Mouse (Mus musculus) hindbrain, embryonic 10.5 days (tissue): ENCODE results near the gene Slc25a34. TPM values are rescaled to one million over a fixed set of nuclear protein-coding genes. Genes with fewer than 3 reads are reported as not detected.

Source experiments
- DNase-seq: peaks from one replicate; pipeline ENCODE4 v3.0.0-alpha.2; 2017; ENCODE audit warnings: low spot score
- H3K27ac ChIP-seq: fragments of 300-500 bp; sonication (generic); 2 replicates; pipeline ENCODE4 v1.5.1; 2016; ENCODE audit warnings: mild to moderate bottlenecking, moderate library complexity
- H3K27me3 ChIP-seq: fragments of 300-500 bp; sonication (generic); 2 replicates; pipeline ENCODE4 v1.6.1; 2016; ENCODE audit warnings: mild to moderate bottlenecking; ENCODE audit not compliant: poor library complexity, insufficient read depth, severe bottlenecking
- H3K36me3 ChIP-seq: fragments of 300-500 bp; sonication (generic); 2 replicates; pipeline ENCODE4 v1.6.1; 2016; ENCODE audit warnings: mild to moderate bottlenecking, moderate library complexity
- H3K4me1 ChIP-seq: fragments of 300-500 bp; sonication (generic); replicated peaks from 2 replicates; pipeline ENCODE4 v1.6.1; 2016; ENCODE audit warnings: mild to moderate bottlenecking
- H3K4me3 ChIP-seq: fragments of 300-500 bp; sonication (generic); 2 replicates; pipeline ENCODE4 v1.5.1; 2016; ENCODE audit warnings: mild to moderate bottlenecking, moderate library complexity
- H3K9me3 ChIP-seq: fragments of 300-500 bp; sonication (generic); 2 replicates; pipeline ENCODE4 v1.6.1; 2016; ENCODE audit warnings: mild to moderate bottlenecking, moderate library complexity
- WGBS: fragments of 180-500 bp; shearing (Covaris S2); methylation state at CpG from one replicate; pipeline ENCODE4 v1.1.7; 2016; 5-methylcytosine and 5-hydroxymethylcytosine counted together
- polyA plus RNA-seq: library from polyadenylated mRNA; unstranded; fragments of >200 nt; fragmentation: Nextera tagmentation; extraction: Ambion mirVana; gene quantifications from 2 replicates; pipeline ENCODE4 v1.2.1, GENCODE M21; 2016

The Slc25a34 gene
- polyA plus RNA-seq, 1 experiment from 2014 or later, result 0.10 TPM

DNA sequence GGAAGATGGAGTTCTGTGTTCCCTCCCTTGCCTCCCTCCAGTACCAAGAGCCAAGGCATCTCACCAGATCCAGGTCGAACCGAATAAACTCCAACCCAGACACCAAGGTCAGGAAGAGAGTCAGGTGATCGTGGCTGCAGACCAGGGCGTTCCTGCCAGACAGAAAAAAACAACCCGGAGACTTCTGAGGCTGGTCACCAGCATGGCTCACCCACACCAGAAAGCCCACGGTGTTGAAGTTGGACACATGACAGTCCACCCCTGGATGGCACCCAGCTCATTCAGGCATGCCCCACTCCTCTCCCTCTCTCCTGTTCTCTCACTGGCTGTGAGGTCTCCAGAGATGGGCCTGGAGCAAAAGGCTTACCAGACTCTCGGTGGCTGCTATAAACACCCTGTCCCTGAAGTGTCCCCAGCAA lies 17.7 kb upstream of the Slc25a34 start:
- H3K4me3 ChIP-seq, result no peak overlapping the region
- peaks cover 9% of the 10 kb centered on the region; the same call in 1 of the 2 replicates for H3K4me1 ChIP-seq
- no peak for DNase-seq
- no peaks in the 10 kb centered on the region for H3K27me3 ChIP-seq
- 95% methylated on average over 7 of the region's 7 CpGs for WGBS
- no peaks in the 10 kb centered on the region for H3K9me3 ChIP-seq
- H3K36me3 ChIP-seq, result peaks cover 62% of the 10 kb centered on the region
- no peak overlapping the region for H3K27ac ChIP-seq

DNA sequence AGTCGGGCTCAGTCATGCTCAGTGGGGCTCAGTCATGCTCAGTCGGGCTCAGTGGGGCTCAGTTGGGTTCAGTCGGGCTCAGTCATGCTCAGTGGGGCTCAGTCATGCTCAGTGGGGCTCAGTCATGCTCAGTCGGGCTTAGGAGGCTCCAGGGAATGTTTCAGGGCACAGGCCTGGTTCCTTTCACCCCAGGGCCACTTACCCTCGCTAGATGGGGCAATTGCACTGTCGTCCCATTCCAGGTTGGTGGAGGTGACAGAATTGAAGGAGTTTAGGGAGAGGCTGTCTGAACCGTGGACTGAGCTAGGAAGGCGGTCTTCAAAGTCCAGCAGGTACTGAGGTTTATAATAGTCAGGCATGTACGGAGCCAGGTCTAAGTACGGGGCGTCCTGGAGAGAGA lies 15.9 kb upstream of the Slc25a34 start:
- Histone ChIP-seq H3K4me1 (peaks cover 19% of the 10 kb centered on the region), H3K4me3 (no peak overlapping the region), H3K9me3 (no peaks in the 10 kb centered on the region), H3K27me3 (no peaks in the 10 kb centered on the region), H3K27ac (no peak overlapping the region), H3K36me3 (peaks cover 66% of the 10 kb centered on the region)
- 69% methylated on average over 11 of the region's 11 CpGs for WGBS
- no peak for DNase-seq

DNA sequence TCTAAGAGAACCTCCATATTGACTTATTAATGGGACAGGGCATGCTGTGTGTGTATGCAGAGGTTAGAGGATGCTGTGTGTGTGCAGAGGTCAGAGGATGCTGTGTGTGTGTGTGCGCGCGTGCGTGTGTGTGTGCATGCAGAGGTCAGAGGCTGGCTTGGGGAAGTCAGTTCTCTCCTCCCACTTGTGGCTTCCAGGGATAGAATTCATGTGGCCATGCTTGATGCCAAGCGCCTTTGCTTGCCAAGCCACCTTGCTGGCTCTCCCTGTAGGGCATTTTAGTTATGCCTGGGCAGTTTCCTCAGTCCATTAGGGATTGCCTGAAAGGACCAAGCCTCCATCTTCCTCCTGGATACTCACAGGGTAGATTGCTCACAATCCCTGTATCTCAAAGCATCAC lies 13.1 kb upstream of the Slc25a34 start:
- Histone ChIP-seq H3K4me1 (peaks cover 19% of the 10 kb centered on the region), H3K36me3 (peaks cover 83% of the 10 kb centered on the region), H3K9me3 (no peaks in the 10 kb centered on the region), H3K4me3 (no peak overlapping the region), H3K27ac (no peak overlapping the region), H3K27me3 (no peaks in the 10 kb centered on the region)
- WGBS, result 91% methylated on average over 5 of the region's 5 CpGs
- DNase-seq, result no peak

DNA sequence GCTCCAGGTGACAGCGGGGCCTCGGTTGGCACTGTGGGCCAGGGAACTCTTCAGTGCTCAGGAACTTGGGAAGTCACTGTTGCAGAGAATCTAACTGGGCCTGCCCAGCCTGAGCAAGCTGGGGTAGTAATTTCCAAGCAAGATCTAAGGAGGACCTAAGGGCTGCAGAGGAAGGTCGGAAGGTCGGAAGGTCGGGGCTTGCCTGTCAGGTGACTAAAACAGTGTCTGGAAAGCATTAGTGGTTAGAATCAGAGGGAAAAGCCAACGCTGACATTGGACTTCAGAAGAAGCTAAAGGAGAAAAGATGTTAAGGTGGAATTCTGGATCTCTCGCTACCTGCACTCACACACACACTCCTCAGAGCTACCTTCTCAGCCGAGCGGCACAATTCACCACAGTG lies 12.4 kb upstream of the Slc25a34 start:
- WGBS, result 74% methylated on average over 9 of the region's 9 CpGs
- Histone ChIP-seq H3K9me3 (0 out of 2 replicates have a peak, but pooled peaks cover 2% of the 10 kb centered on the region), H3K4me3 (no peak overlapping the region), H3K27ac (no peak overlapping the region), H3K27me3 (no peaks in the 10 kb centered on the region), H3K36me3 (peaks cover 83% of the 10 kb centered on the region), H3K4me1 (peaks cover 19% of the 10 kb centered on the region)
- DNase-seq, result no peak

DNA sequence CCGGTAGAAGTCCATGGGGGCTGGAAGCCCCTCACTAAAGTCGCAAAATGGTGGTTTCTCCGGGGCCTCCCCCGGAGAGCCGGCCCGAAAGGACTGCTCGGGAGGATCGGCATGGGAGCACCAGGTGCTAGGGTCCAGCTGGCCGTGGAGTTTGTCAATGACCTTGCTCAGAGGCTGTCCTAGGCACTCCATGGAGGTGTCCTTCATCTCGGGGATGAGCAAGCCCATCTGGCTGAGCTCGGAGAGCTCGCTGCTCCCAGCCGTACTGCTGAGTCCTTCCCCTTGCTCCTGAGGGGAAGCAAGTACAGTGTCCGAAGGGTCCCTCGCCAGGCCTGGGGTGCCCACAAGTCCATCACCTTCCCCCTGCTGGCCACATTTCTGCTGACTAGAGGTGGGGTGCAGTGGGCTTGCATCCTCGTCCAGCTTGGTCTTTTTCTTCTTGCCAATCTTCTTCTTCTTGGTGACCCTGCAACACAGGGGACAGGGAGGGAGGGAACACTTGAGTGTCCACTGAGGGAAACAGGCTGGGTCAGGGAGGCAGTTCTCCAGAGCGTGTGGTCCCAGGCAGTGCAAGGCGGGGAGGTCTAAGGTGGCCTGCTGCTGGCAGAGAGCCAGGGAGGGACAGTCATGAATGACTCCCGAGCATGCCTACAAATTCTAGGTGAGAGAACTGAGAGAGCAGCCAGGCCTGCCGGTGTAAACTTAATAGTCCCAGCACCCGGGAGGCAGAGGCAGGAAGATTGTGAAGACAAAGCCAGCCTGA lies 8.7 kb upstream of the Slc25a34 start:
- peaks cover 86% of the 10 kb centered on the region for H3K36me3 ChIP-seq
- whole genome bisulfite sequencing, result 95% methylated on average over 21 of the region's 21 CpGs

DNA sequence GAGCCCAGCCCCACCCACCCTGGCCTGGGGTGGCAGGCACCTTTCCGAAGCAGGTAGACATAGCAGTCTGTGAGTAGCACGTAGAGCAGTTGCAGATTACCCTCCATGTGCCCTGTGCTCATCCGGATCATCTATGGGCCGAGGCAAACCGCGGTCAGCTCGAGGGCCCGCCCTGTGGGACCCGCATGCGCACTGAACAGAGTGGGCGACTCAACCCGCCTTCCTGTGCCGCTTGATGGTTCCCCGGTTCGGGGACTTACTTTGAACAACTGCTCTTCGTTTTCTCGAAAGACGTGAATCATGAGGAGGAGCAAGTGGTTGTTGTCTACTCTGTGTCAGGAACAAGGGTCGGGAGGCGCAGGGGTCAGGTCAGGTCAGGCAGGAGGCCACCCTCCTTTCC lies 7.6 kb upstream of the Slc25a34 start:
- Histone ChIP-seq H3K9me3 (0 out of 2 replicates have a peak, but pooled peaks cover 2% of the 10 kb centered on the region), H3K4me3 (no peak overlapping the region), H3K36me3 (peaks cover 86% of the 10 kb centered on the region), H3K27ac (no peak overlapping the region), H3K4me1 (peaks cover 11% of the 10 kb centered on the region), H3K27me3 (no peaks in the 10 kb centered on the region)
- WGBS, result 94% methylated on average over 20 of the region's 20 CpGs
- DNase-seq, result no peak

More for the DNA sequence above, 8.7 kb upstream of the Slc25a34 start:
- H3K4me1 ChIP-seq, result peaks cover 14% of the 10 kb centered on the region
- 0 out of 2 replicates have a peak, but pooled peaks cover 2% of the 10 kb centered on the region for H3K9me3 ChIP-seq
- H3K27ac ChIP-seq, result no peak overlapping the region
- H3K4me3 ChIP-seq, result no peak overlapping the region
- DNase-seq, result no peak
- H3K27me3 ChIP-seq, result no peaks in the 10 kb centered on the region

DNA sequence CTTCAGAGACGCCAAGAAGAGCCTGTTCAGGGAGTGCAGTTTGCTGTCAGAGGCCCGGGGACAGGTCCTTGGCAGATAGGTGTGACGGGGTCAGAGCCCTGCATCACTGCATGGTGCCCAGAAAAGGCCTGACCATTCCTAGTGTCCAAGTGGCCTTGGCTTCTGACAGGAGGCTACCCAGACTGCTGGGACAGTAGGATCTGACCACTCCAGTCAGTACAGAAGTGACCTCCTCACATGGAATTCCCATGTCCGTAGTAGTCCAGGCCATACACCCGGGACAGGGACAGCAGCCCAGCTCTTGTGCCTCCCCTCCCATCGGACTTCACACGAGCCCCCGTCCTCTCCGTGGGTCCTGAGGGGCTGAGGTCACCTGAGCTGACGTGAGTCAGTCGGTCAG lies 6.4 kb upstream of the Slc25a34 start:
- H3K36me3 ChIP-seq, result peaks cover 98% of the 10 kb centered on the region
- DNase-seq, result no peak
- 93% methylated on average over 11 of the region's 11 CpGs for WGBS

DNA sequence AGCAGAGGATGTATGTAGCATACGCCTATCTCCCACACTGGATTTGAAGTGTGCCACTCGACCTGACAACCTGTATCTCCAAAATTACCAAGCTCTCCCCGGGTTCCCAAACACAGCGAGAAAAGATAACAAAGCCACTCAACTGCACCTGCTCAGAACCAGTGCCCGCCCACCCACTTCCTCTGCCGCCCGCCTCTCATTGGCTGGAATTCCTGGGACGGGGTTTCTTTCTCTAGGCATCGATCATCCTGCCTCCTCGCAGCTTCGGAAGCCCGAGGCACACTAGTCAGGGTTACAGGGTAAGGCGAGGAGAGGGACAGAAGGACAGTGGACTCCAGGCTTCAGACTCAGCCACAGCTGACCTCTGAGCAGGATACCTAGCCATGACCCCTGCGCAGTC lies 5.0 kb upstream of the Slc25a34 start:
- Histone ChIP-seq H3K4me3 (no peak overlapping the region), H3K27me3 (no peaks in the 10 kb centered on the region), H3K4me1 (peaks cover 10% of the 10 kb centered on the region), H3K9me3 (0 out of 2 replicates have a peak, but pooled peaks cover 2% of the 10 kb centered on the region), H3K36me3 (peaks cover 88% of the 10 kb centered on the region), H3K27ac (0 out of 2 replicates have a peak overlapping the region, but pooled peaks have one; percentile 40)
- DNase-seq, result no peak
- 84% methylated on average over 14 of the region's 14 CpGs for WGBS

More for the DNA sequence above, 6.4 kb upstream of the Slc25a34 start:
- H3K4me1 ChIP-seq, result peaks cover 14% of the 10 kb centered on the region; the same call in 1 of the 2 replicates
- H3K4me3 ChIP-seq, result no peak overlapping the region
- H3K27ac ChIP-seq, result no peak overlapping the region
- no peaks in the 10 kb centered on the region for H3K27me3 ChIP-seq
- 0 out of 2 replicates have a peak, but pooled peaks cover 2% of the 10 kb centered on the region for H3K9me3 ChIP-seq

DNA sequence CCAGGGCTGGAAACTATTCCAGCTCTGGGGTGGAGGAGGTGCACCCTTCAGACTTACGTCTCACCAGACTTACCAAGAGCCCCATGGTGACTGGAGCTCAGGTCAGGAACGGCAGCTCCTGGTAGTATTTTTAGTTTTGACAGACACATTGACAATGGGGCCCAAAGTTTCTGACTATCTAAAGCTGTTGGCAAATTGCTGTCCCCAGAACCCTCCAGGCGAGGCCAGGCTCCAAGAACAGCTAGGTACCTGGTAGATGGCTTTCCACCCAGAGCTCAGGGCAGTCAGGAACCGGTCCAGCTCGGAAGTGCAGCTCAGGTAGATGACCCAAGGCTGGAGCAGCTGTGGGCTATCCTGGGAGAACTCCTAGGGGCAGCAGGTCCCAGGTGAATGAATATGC lies 3.9 kb upstream of the Slc25a34 start:
- no peak overlapping the region for H3K4me3 ChIP-seq
- 89% methylated on average over 5 of the region's 5 CpGs for WGBS
- DNase-seq, result no peak

DNA sequence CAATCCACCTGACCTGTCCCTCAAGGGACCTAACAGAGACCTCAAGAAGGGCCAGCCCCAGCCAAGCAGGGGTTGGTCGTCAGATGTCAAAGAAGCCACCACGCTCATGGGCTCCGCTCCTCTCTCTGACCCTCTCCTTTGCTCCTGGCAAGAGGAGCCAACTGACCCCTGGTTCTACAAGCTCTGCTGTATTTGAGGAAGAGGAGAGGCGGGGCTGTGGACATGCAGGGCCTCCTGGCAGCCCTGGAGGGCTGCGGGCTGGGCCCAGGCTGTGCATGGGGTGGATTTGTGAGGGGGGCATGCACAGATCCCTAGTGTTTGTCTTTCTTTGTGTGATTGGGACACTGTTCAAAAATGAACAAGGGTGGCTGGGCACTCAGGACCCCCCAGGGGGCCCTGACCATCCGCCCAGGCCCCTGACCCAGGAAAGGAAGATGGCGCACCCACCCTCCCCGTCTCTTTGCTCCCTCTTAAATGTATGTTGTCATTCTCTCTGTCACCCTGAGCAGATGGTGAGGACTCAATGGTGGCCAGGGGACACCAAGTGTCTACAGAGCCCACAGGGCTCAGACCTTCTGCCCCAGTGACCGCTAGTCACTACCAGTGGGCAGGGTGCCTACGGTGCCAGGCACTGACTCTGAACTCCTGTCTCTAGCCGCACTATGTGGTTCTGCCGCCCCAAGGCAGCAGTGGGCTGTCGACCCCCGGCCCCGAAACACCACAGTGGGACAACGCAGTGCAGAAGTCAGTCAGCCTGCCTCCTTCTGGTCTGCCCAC lies 2.3 kb upstream of the Slc25a34 start:
- H3K9me3 ChIP-seq, result no peaks in the 10 kb centered on the region
- peaks cover 17% of the 10 kb centered on the region for H3K4me1 ChIP-seq
- 88% methylated on average over 16 of the region's 16 CpGs for WGBS
- no peak for DNase-seq
- H3K36me3 ChIP-seq, result peaks cover 61% of the 10 kb centered on the region
- no peaks in the 10 kb centered on the region for H3K27me3 ChIP-seq
- no peak overlapping the region for H3K4me3 ChIP-seq
- peak overlapping the region; percentile 42; the same call in 1 of the 2 replicates for H3K27ac ChIP-seq

More for the DNA sequence above, 3.9 kb upstream of the Slc25a34 start:
- Histone ChIP-seq H3K36me3 (peaks cover 77% of the 10 kb centered on the region), H3K9me3 (0 out of 2 replicates have a peak, but pooled peaks cover 2% of the 10 kb centered on the region), H3K27me3 (no peaks in the 10 kb centered on the region), H3K27ac (no peak overlapping the region), H3K4me1 (peaks cover 17% of the 10 kb centered on the region)

DNA sequence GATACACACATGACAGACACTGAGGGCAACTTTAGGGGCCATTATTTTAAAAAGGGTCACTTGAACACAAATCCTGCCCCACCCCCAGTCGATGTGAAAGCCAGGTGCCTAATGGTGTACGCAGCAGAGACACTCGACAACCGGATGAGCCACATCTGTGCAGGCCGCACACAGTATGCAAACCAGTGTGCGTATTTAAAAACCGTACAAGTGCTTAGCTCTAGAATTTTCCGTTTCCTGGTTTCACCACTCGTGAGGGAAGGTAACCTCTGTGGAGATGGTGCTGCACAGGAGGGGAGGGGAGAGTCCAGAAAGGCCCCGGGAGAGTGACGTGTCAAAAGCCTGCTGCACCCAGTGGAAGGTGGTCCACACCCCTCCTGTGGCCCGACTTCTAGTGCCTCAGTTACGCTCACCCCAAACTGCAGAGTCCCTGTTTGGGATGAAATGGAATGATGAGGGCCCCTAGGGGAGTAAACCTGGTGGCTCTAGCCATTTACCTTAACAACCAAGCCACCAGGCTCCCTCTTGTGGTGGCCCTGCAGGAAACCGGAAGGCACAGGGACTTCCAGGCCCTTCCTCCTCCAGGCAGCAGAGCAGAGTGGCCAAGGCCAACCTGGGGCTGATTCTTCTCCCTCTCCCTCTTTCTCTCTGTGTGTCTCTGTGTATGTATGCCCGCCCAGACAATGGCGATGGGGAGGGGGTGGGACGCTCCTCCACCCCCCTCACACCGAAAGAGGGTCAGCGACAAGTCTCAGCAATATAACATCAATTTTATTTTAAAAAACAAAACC lies 1.6 kb upstream of the Slc25a34 start:
- peak; percentile 35 for DNase-seq
- Histone ChIP-seq H3K4me1 (peaks cover 17% of the 10 kb centered on the region), H3K27ac (no peak overlapping the region), H3K36me3 (peaks cover 53% of the 10 kb centered on the region), H3K27me3 (0 out of 2 replicates have a peak, but pooled peaks cover 1% of the 10 kb centered on the region), H3K9me3 (no peaks in the 10 kb centered on the region), H3K4me3 (no peak overlapping the region)
- WGBS, result 78% methylated on average over 19 of the region's 19 CpGs

DNA sequence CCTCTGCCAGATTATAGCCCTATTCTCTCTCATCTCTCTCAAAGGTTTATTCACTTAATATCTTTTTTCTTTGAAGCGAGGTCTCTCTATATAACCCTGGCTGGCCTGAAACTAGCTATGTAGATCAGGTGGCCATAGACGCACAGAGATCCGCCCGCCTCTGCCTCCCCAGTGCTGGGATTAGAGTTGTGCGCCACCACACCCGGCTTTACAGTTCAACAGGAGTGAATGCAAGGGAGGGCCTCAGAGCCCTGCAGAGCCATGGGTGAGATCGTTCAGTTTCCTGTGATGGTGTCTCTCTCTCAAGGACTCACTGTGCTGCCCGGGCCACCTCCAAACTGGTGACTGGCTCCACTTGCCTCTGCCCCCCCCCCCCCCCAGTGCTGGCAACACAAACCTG lies 513 bp upstream of the Slc25a34 start:
- DNase-seq, result no peak
- peaks cover 17% of the 10 kb centered on the region for H3K4me1 ChIP-seq
- 91% methylated on average over 8 of the region's 8 CpGs for WGBS
- H3K9me3 ChIP-seq, result no peaks in the 10 kb centered on the region
- H3K4me3 ChIP-seq, result no peak overlapping the region
- peaks cover 43% of the 10 kb centered on the region for H3K36me3 ChIP-seq
- H3K27me3 ChIP-seq, result 0 out of 2 replicates have a peak, but pooled peaks cover 2% of the 10 kb centered on the region
- H3K27ac ChIP-seq, result no peak overlapping the region
